Mouse (Mus musculus): ENCODE measurements around the gene Gm10985. TPM values are rescaled to one million over a fixed set of nuclear protein-coding genes. Genes with fewer than 3 reads are reported as not detected.

Gm10985 gene
- total and polyA plus RNA-seq, 2 experiments from 2014 or later, result not detected

DNA sequence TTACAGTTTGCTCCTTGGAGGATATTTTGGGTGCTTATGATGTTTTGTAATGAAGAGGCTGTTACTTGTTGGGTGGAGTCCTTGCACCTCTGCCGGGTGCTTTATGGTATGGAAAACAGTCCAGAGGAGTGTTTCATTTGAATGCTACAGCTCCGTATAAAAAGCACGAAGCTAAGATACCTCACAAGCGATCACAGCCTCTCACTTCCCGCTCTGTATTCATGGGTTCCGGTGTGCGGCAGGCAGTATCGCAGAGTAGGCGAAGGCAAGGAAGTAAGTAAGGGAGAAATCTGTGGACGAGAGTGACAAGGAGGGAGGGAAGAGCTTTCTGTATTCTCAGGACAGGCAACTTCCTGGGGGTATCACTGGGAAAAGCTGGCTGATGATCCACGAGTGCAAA lies 3.4 kb downstream of the Gm10985 start:
- H3K27ac ChIP-seq, result no peak overlapping the region
- ATAC-seq (no peak), DNase-seq (ENCODE audit: low spot score) (no peak)
- TF ChIP-seq CTCF (IDR thresholded peaks at IDR 0.05; ENCODE audit: low read depth), result no peak
- H3K4me2 ChIP-seq (ENCODE audit: low read depth, low read length), result no peak overlapping the region
- no peak overlapping the region for H3K9ac ChIP-seq (replicated peaks; ENCODE audit: low read length)
- no peaks in the 10 kb centered on the region for H3K36me3 ChIP-seq (ENCODE audit: insufficient read depth, low read length)
- no peak overlapping the region for H3K4me3 ChIP-seq (ENCODE audit: low read length)
- WGBS, result 81% methylated on average over 11 of the region's 11 CpGs
- no peaks in the 10 kb centered on the region for H3K27me3 ChIP-seq (ENCODE audit: insufficient read depth, low read length)
- H3K4me1 ChIP-seq (ENCODE audit: insufficient read depth, low read length), result no peaks in the 10 kb centered on the region
- H3K9me3 ChIP-seq (ENCODE audit: low read length), result no peaks in the 10 kb centered on the region

DNA sequence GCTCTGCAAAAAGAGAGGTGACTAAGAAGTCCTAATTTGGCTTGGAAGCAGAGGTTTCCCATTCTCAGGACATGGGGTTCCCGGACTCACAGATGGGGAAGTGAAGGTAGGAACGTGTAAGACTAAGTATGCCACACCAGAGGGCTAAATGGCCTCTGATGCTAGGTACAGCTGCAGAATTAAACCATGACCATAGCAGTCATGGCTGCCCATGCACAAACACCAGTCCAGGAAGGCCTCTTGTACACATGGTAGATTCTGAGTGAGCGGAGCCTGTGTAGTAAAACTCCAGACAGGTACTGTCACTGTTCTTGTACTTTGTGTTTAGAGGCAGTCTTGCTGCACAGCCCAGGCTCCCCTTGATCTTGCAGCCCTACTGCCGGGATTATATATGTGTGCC lies 9.4 kb downstream of the Gm10985 start:
- no peak overlapping the region for H3K27ac ChIP-seq
- peaks cover 18% of the 10 kb centered on the region for H3K36me3 ChIP-seq (ENCODE audit: insufficient read depth, low read length)
- 89% methylated on average over 4 of the region's 4 CpGs for WGBS
- H3K4me2 ChIP-seq (ENCODE audit: low read depth, low read length), result no peak overlapping the region
- H3K27me3 ChIP-seq (ENCODE audit: insufficient read depth, low read length), result no peaks in the 10 kb centered on the region
- DNase-seq (ENCODE audit: low spot score) (no peak), ATAC-seq (no peak)
- H3K9me3 ChIP-seq (ENCODE audit: low read length), result no peaks in the 10 kb centered on the region
- no peaks in the 10 kb centered on the region for H3K4me1 ChIP-seq (ENCODE audit: insufficient read depth, low read length)
- H3K4me3 ChIP-seq (ENCODE audit: low read length), result no peak overlapping the region
- no peak overlapping the region for H3K9ac ChIP-seq (replicated peaks; ENCODE audit: low read length)
- TF ChIP-seq CTCF (IDR thresholded peaks at IDR 0.05; ENCODE audit: low read depth), result no peak

DNA sequence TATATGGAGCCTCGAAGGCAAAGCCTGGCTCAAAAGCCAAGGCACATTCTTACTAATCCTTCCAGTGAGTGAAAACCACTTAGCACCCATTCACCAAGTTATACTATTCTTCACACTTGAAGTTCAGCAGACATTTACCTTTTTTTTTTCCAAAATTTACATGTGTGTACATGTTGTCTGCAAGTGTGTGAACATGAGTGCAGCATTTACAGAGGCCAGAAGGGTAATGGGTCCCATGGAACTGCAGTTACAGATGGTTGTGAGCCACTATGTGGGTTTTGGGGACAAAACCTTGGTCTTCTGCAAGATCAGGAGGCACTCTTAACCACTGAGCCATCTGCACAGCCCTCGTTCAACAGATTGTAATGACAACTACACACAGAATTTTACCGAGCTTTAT lies 9.9 kb downstream of the Gm10985 start:
- Histone ChIP-seq H3K4me2 (ENCODE audit: low read depth, low read length) (no peak overlapping the region), H3K9ac (replicated peaks; ENCODE audit: low read length) (no peak overlapping the region), H3K27ac (no peak overlapping the region), H3K9me3 (ENCODE audit: low read length) (no peaks in the 10 kb centered on the region), H3K4me3 (ENCODE audit: low read length) (no peak overlapping the region), H3K36me3 (ENCODE audit: insufficient read depth, low read length) (peaks cover 24% of the 10 kb centered on the region), H3K4me1 (ENCODE audit: insufficient read depth, low read length) (no peaks in the 10 kb centered on the region), H3K27me3 (ENCODE audit: insufficient read depth, low read length) (no peaks in the 10 kb centered on the region)
- ATAC-seq (no peak), DNase-seq (ENCODE audit: low spot score) (no peak)
- WGBS, result 92% methylated on average over 3 of the region's 3 CpGs
- no peak for TF ChIP-seq CTCF (IDR thresholded peaks at IDR 0.05; ENCODE audit: low read depth)

DNA sequence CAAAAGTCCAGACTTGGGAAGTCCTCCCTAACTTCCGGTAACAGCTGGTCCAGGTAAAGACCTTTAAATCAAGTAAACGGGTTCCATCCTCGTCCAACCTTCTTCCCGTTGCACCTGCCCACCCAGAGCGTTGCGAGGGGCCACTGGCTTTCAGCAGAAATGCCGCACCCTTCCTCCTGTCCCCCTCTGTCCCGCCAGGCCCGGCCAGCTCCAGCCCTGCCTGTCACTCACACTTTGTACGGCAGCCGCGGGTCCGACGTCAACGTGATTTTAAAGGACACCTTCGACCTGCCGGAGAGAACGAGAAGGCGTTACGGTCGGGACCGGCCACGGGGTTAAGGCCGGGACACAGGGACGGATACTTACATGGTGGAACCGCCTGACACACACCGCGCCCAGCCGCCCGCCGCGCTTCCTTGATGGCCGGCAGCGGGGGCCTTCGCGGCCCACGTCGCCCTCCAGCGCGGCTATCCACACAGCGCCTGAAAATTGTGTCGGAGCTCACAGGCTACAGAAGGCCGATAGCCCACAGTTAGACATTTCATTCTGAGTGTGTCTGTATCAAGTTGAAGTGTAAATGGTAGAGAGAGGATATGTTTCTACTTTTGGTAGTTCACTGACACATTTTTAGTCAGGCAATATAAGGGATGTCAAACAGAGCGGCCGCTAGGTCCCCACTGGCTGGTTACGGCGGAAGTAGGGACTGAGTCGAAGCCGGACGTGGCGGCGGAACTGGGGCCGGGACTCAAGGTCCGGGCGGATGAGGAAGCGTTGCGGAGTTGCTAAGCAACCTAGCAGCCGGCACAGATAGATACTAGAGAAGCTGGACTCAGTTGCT lies 18.7 kb downstream of the Gm10985 start, which contains the start of gene Ufm1:
Gene Ufm1 (minus strand): TSS at position 448 of the 838 bp plus-strand sequence.
- H3K9ac ChIP-seq (replicated peaks; ENCODE audit: low read length), result peak within 1 kb of the TSS; percentile 84
- H3K36me3 ChIP-seq (ENCODE audit: insufficient read depth, low read length), result peaks cover 13% of the 10 kb centered on the region
- peak; percentile 98 for DNase-seq (ENCODE audit: low spot score)
- peak within 1 kb of the TSS; percentile 99 for H3K4me3 ChIP-seq (ENCODE audit: low read length)
- H3K27me3 ChIP-seq (ENCODE audit: insufficient read depth, low read length), result no peaks in the 10 kb centered on the region
- H3K4me2 ChIP-seq (ENCODE audit: low read depth, low read length), result peak within 1 kb of the TSS; percentile 94
- peak; percentile 100 for ATAC-seq
- H3K9me3 ChIP-seq (ENCODE audit: low read length), result no peaks in the 10 kb centered on the region
- H3K4me1 ChIP-seq (ENCODE audit: insufficient read depth, low read length), result peaks cover 6% of the 10 kb centered on the region
- no peak for TF ChIP-seq CTCF (IDR thresholded peaks at IDR 0.05; ENCODE audit: low read depth)
- H3K27ac ChIP-seq, result peak within 1 kb of the TSS; percentile 71
- under 1% methylated on average over 58 of the region's 58 CpGs for WGBS

DNA sequence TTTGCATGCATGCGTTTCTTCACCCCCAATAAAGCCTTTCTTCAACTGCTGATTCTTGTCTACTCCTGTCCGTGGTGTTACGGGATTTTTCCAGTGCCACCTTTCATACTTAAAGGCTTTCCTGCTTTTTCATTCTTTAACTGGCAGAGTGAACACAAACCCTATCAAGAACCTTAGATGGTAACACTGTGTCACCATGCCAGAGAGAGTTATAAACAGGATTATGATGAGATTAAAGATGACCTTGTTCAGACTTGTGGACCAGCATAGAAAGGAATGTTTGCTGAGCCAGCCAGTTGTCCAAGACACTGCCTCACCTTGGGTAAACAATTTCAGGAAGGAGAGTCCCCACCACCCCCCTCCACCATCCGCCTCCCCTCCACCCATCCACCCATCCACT lies 23.3 kb downstream of the Gm10985 start:
- ATAC-seq, result no peak
- H3K27me3 ChIP-seq (ENCODE audit: insufficient read depth, low read length), result no peaks in the 10 kb centered on the region
- H3K9ac ChIP-seq (replicated peaks; ENCODE audit: low read length), result no peak overlapping the region
- H3K9me3 ChIP-seq (ENCODE audit: low read length), result no peaks in the 10 kb centered on the region
- no peaks in the 10 kb centered on the region for H3K4me1 ChIP-seq (ENCODE audit: insufficient read depth, low read length)
- no peak for TF ChIP-seq CTCF (IDR thresholded peaks at IDR 0.05; ENCODE audit: low read depth)
- no peak for DNase-seq (ENCODE audit: low spot score)
- 85% methylated on average over 4 of the region's 4 CpGs for WGBS
- H3K36me3 ChIP-seq (ENCODE audit: insufficient read depth, low read length), result no peaks in the 10 kb centered on the region
- no peak overlapping the region for H3K4me2 ChIP-seq (ENCODE audit: low read depth, low read length)
- no peak overlapping the region for H3K27ac ChIP-seq
- no peak overlapping the region for H3K4me3 ChIP-seq (ENCODE audit: low read length)

DNA sequence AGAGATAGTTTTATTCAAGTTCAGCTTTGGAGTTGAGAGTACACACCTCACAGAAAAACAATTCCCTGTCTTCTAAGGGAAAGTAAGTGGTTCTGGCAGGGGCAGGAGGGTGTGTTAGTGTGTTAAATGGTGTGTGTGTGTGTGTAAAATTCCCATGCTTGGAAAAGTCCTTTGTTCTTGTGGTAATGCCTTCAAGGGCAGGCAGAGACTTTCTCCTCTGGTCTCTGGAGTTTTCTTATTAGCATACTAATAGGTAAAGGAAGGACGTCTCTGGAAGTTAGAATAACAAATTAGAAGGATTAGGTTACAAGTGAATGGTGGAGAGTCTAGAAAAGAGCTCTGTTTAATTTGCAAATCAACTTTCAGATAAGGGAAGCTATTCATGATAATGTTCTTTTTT lies 24.4 kb downstream of the Gm10985 start:
- H3K9ac ChIP-seq (replicated peaks; ENCODE audit: low read length), result no peak overlapping the region
- no peak overlapping the region for H3K4me2 ChIP-seq (ENCODE audit: low read depth, low read length)
- H3K36me3 ChIP-seq (ENCODE audit: insufficient read depth, low read length), result no peaks in the 10 kb centered on the region
- H3K27ac ChIP-seq, result no peak overlapping the region
- H3K9me3 ChIP-seq (ENCODE audit: low read length), result no peaks in the 10 kb centered on the region
- no peak for TF ChIP-seq CTCF (IDR thresholded peaks at IDR 0.05; ENCODE audit: low read depth)
- ATAC-seq (no peak), DNase-seq (ENCODE audit: low spot score) (no peak)
- H3K4me3 ChIP-seq (ENCODE audit: low read length), result no peak overlapping the region
- no peaks in the 10 kb centered on the region for H3K27me3 ChIP-seq (ENCODE audit: insufficient read depth, low read length)
- WGBS, result 5% methylated on average over 1 of the region's 1 CpGs
- H3K4me1 ChIP-seq (ENCODE audit: insufficient read depth, low read length), result no peaks in the 10 kb centered on the region

DNA sequence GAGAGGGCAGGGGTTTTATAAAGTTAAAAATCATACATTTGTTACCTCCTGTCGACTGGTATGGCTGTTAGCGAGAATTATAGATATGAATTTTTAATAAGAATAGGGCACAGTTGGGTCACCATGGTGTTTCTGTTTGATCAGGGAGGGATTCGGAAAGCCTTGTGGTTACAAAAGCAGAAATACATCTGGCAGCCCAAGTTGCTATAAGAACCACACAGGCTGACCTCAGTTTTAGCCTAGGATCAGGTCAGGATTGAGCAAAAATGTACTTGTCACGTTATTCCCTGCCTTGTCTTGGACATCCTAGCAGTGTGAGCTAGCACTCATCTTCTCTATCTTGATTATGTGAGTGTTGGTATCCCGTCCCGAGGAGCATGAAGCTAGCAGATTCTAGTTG lies 25.6 kb downstream of the Gm10985 start:
- WGBS, result 82% methylated on average over 6 of the region's 6 CpGs
- DNase-seq (ENCODE audit: low spot score) (no peak), ATAC-seq (no peak)
- H3K9ac ChIP-seq (replicated peaks; ENCODE audit: low read length), result no peak overlapping the region
- no peak overlapping the region for H3K27ac ChIP-seq
- H3K36me3 ChIP-seq (ENCODE audit: insufficient read depth, low read length), result no peaks in the 10 kb centered on the region
- H3K4me1 ChIP-seq (ENCODE audit: insufficient read depth, low read length), result no peaks in the 10 kb centered on the region
- H3K9me3 ChIP-seq (ENCODE audit: low read length), result no peaks in the 10 kb centered on the region
- no peak overlapping the region for H3K4me2 ChIP-seq (ENCODE audit: low read depth, low read length)
- H3K4me3 ChIP-seq (ENCODE audit: low read length), result no peak overlapping the region
- H3K27me3 ChIP-seq (ENCODE audit: insufficient read depth, low read length), result no peaks in the 10 kb centered on the region
- TF ChIP-seq CTCF (IDR thresholded peaks at IDR 0.05; ENCODE audit: low read depth), result no peak
